Mouse (Mus musculus) hindbrain, embryonic 16.5 days (tissue): ENCODE results near the gene Elavl4. TPM values are rescaled to one million over a fixed set of nuclear protein-coding genes. Genes with fewer than 3 reads are reported as not detected.

Experiments
- ATAC-seq: fragments of 200-750 bp; cut with Nextera tagmentation; 2 replicates; pipeline ENCODE4 v1.8.0; 2017; ENCODE audit warnings: moderate TSS enrichment, moderate library complexity
- H3K27ac ChIP-seq: fragments of 300-500 bp; sonication (generic); 2 replicates; pipeline ENCODE4 v1.5.1; 2014; ENCODE audit warnings: low read depth, mild to moderate bottlenecking, control low read depth, low read length, moderate library complexity
- H3K27me3 ChIP-seq: fragments of 300-500 bp; sonication (generic); replicated peaks from 2 replicates; pipeline ENCODE4 v1.6.1; 2014; ENCODE audit warnings: low read length; ENCODE audit not compliant: control insufficient read depth, insufficient read depth
- H3K36me3 ChIP-seq: fragments of 300-500 bp; sonication (generic); 2 replicates; pipeline ENCODE4 v1.6.1; 2014; ENCODE audit warnings: mild to moderate bottlenecking, low read length, moderate library complexity, mixed read lengths; ENCODE audit not compliant: control insufficient read depth, insufficient read depth
- H3K4me1 ChIP-seq: fragments of 300-500 bp; sonication (generic); 2 replicates; pipeline ENCODE4 v1.6.1; 2014; ENCODE audit warnings: low read depth, low read length; ENCODE audit not compliant: control insufficient read depth, insufficient read depth
- H3K4me2 ChIP-seq: fragments of 300-500 bp; sonication (generic); 2 replicates; pipeline ENCODE4 v1.6.1; 2014; ENCODE audit warnings: mild to moderate bottlenecking, low read length, control low read depth, moderate library complexity
- H3K4me3 ChIP-seq: fragments of 300-500 bp; sonication (generic); 2 replicates; pipeline ENCODE4 v1.5.1; 2014; ENCODE audit warnings: mild to moderate bottlenecking, low read length, control low read depth, moderate library complexity
- H3K9ac ChIP-seq: fragments of 300-500 bp; sonication (generic); 2 replicates; pipeline ENCODE4 v1.6.1; 2014; ENCODE audit warnings: low read depth, mild to moderate bottlenecking, control low read depth, low read length, moderate library complexity
- H3K9me3 ChIP-seq: fragments of 300-500 bp; sonication (generic); 2 replicates; pipeline ENCODE4 v1.6.1; 2014; ENCODE audit warnings: mild to moderate bottlenecking, low read length, moderate library complexity; ENCODE audit not compliant: control insufficient read depth
- WGBS: fragments of 180-500 bp; shearing (Covaris S2); extraction: QIAGEN DNeasy Blood & Tissue Kit; methylation state at CpG from one replicate; pipeline ENCODE4 v1.1.7; 2014; 5-methylcytosine and 5-hydroxymethylcytosine counted together
- polyA plus RNA-seq: library from polyadenylated mRNA; unstranded; fragments of >200 nt; fragmentation: Nextera tagmentation; extraction: Ambion mirVana; gene quantifications from 2 replicates; pipeline ENCODE4 v1.2.1, GENCODE M21; 2015

The Elavl4 gene
- polyA plus RNA-seq, 1 experiment from 2014 or later: 334 TPM

DNA sequence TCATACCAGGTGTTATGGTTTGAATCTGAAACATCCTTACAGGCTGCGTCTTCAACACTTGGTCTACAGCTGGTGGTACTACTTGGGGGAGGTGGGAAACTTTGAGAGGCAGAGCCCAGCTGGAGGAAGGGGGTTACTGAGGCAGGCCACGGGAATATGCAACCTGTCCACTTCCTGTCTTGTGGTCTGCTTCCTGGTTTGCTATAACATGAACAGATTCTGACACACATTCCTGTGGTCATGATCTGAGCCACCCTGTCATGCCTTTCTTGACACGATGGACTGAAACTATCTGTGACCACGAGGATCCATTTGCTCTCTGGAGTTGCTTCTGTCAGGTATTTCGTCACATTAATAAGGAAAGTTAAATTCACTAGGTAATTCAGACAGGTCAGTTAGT, 179.7 kb downstream of the Elavl4 start:
- Histone ChIP-seq H3K36me3 (no peaks in the 10 kb centered on the region), H3K27me3 (no peaks in the 10 kb centered on the region), H3K4me2 (no peak overlapping the region), H3K4me1 (no peaks in the 10 kb centered on the region), H3K4me3 (no peak overlapping the region), H3K9ac (no peak overlapping the region), H3K9me3 (no peaks in the 10 kb centered on the region), H3K27ac (no peak overlapping the region)
- no peak for ATAC-seq
- WGBS: 80% methylated on average over 5 of the region's 5 CpGs

DNA sequence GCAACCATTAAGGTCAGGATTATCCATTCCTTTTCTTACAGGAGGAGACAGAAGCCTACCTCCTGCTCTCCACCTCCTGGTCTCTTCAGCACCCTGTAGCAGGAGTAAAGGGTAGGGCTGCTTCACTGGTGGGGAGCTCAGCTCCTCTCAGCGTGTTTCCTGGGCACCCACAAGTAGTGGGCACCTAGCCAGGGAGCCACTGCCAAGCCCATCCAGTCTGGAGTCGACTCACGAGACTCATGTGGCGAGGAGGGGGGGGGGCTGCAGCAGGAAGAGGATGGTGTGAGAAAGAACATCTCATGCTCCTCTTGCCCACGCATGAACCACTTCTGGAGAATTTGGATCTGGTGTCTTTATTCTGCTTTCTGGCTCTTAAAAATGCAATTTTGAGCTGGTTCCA, 186.5 kb downstream of the Elavl4 start:
- Histone ChIP-seq H3K9me3 (no peaks in the 10 kb centered on the region), H3K36me3 (no peaks in the 10 kb centered on the region), H3K9ac (no peak overlapping the region), H3K4me2 (no peak overlapping the region), H3K4me3 (no peak overlapping the region), H3K27ac (no peak overlapping the region), H3K27me3 (no peaks in the 10 kb centered on the region), H3K4me1 (no peaks in the 10 kb centered on the region)
- ATAC-seq: no peak
- 67% methylated on average over 5 of the region's 5 CpGs for WGBS

DNA sequence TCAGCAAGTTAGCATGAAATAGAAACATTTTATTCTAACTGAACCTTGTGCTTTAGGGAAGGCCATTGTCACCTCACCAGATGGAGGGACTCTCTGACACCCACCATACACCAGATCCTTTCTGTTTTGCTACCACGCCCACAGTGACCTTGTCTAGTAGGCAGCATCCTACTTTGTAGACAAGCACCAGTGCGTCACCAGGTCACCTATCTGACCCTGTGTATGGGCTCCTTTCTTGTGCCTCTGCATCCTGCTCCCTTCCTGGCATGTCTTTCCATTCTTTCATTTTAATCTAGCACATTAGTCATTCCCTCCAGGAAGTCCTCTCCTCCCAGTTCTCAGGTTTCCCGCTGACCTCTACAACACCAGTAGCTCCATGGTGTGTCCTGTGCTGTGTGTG, 190.1 kb downstream of the Elavl4 start:
- Histone ChIP-seq H3K27ac (no peak overlapping the region), H3K4me2 (no peak overlapping the region), H3K27me3 (no peaks in the 10 kb centered on the region), H3K9ac (no peak overlapping the region), H3K4me3 (no peak overlapping the region), H3K9me3 (no peaks in the 10 kb centered on the region), H3K4me1 (no peaks in the 10 kb centered on the region), H3K36me3 (no peaks in the 10 kb centered on the region)
- 78% methylated on average over 3 of the region's 3 CpGs for WGBS
- no peak for ATAC-seq

DNA sequence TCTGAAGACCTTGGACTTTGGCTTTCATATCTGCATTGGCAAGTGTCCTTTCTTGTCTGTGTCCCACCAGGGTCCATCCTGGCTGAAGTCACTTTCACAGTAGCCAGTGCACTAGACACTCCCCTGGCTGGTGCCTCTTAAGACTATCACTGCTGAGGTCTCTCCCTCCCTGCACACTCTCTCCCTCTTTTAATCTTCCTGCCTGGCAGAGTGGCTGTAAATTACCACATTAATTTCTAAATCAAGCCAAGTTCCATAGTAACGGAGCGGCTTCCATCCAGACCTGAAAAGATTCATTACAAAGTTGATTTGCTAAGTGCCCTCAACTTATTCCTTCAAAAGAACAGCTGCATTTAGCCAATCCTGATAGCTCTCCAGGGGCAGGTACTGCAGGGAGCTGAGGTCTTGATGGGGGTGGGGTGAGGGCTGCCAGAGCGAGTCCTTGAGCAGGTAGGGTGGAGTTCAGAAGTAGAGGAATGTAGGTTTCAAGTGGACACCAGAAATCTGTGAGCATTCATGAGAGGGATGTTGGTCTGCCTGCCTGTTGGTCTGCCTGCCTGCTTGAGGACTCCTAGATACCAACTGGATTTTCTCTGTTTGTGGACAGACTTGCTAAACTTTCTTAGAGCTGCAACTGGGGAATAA, 194.1 kb downstream of the Elavl4 start:
- Histone ChIP-seq H3K4me2 (no peak overlapping the region), H3K4me1 (peaks cover 2% of the 10 kb centered on the region), H3K36me3 (no peaks in the 10 kb centered on the region), H3K27me3 (no peaks in the 10 kb centered on the region), H3K9me3 (no peaks in the 10 kb centered on the region), H3K4me3 (no peak overlapping the region), H3K9ac (no peak overlapping the region), H3K27ac (no peak overlapping the region)
- no peak for ATAC-seq
- WGBS: 43% methylated on average over 3 of the region's 3 CpGs

DNA sequence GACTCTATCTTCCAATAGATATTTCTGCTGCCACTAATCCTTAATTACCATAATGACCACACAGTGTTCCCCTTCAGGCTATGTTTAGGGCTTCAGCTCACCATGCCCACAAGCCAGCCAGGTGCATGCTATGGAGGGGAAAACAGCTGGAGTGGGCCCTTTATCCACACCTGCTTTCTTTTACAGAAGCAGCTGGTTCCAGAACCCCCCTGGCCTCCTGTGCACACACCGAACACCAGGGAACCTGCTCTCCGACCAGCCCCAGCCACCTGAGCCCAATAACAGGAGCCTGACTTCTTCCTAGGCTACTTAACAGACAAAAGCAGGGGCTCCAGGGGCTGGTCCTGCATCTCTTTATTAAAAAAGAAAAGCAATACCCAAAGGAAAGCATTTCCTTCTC, 195.8 kb downstream of the Elavl4 start:
- no peaks in the 10 kb centered on the region for H3K36me3 ChIP-seq
- H3K27ac ChIP-seq: no peak overlapping the region
- 42% methylated on average over 2 of the region's 2 CpGs for WGBS
- no peaks in the 10 kb centered on the region for H3K27me3 ChIP-seq
- H3K4me2 ChIP-seq: no peak overlapping the region
- ATAC-seq: no peak
- H3K4me1 ChIP-seq: peaks cover 7% of the 10 kb centered on the region
- no peak overlapping the region for H3K9ac ChIP-seq
- no peak overlapping the region for H3K4me3 ChIP-seq
- no peaks in the 10 kb centered on the region for H3K9me3 ChIP-seq

Other genes starting within 250 kb of the Elavl4 start
- 3.3 and 4.8 TPM in 2 replicates for gene Agbl4, start 45.8 kb upstream of the Elavl4 start, polyA plus RNA-seq